Mouse (Mus musculus): Measurements from ENCODE around the gene Ssr1.

- TF ChIP-seq GATA1 (IDR thresholded peaks at IDR 0.05; ENCODE audit: borderline replicate concordance, low read length) (no peak), FLI1 (IDR thresholded peaks at IDR 0.05; ENCODE audit: low read length) (no peak)
Observed at GRCm38 (mm10) chr13:37974036-37974435, 20.0 kb downstream of the Ssr1 start.

Measured in megakaryocyte, embryonic 14.5 days (primary cell).